Mouse (Mus musculus): ENCODE results near the gene Ccdc69. TPM values are rescaled to one million over a fixed set of nuclear protein-coding genes. Genes with fewer than 3 reads are reported as not detected.
"Not testable (repeated sequence)": the region's sequence is repeated elsewhere in the genome, so short reads cannot be mapped to it uniquely, and the experiment has no call there.

Gene Ccdc69
- polyA plus RNA-seq, 1 experiment from 2014 or later, result 1.9 TPM

GRCm38 (mm10) chr11:55114291-55114690, 36.4 kb upstream of the Ccdc69 start:
- H3K4me3 ChIP-seq (ENCODE audit: low read depth, low read length), result no peak overlapping the region
- H3K4me1 ChIP-seq (ENCODE audit: insufficient read depth), result 0 out of 2 replicates have a peak, but pooled peaks cover 3% of the 10 kb centered on the region
- no peak overlapping the region for H3K27ac ChIP-seq (ENCODE audit: low read depth)
- DNase-seq, result no peak
- no peaks in the 10 kb centered on the region for H3K36me3 ChIP-seq (ENCODE audit: insufficient read depth)
- TF ChIP-seq CTCF (IDR thresholded peaks at IDR 0.05; ENCODE audit: low read depth), result no peak
- 64% methylated on average over 2 of the region's 2 CpGs for WGBS
- no peaks in the 10 kb centered on the region for H3K27me3 ChIP-seq (ENCODE audit: insufficient read depth, low read length)
- H3K9ac ChIP-seq, result no peak overlapping the region
- no peak for ATAC-seq (ENCODE audit: insufficient read depth)
- H3K9me3 ChIP-seq (ENCODE audit: low read depth, low read length), result no peaks in the 10 kb centered on the region
- H3K4me2 ChIP-seq, result no peak overlapping the region

DNA sequence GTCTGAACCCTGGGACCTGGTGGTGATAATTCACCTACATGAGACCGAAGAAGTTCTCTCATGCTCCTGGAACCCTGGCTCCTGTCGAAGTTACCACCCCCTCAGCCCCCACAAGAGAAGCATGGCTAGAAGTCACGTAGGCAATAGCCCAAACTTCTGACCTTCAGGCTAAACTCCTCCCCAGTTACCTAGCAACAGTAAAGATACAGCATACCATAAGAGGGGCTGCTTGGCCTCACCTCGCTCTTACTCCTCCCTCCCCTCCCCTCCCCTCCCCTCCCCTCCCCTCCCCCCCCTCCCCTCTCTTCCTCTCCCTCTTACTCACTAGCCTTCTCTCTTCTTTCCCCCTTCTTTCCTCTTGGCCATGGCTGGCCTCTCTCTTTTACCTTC, 35.9 kb upstream of the Ccdc69 start:
- peak overlapping the region; percentile 70 for H3K27ac ChIP-seq (ENCODE audit: low read depth)
- not testable (repeated sequence) for H3K4me1 ChIP-seq (ENCODE audit: insufficient read depth); H3K36me3 ChIP-seq (ENCODE audit: insufficient read depth); H3K4me3 ChIP-seq (ENCODE audit: low read depth, low read length); H3K27me3 ChIP-seq (ENCODE audit: insufficient read depth, low read length); H3K9me3 ChIP-seq (ENCODE audit: low read depth, low read length); ATAC-seq (ENCODE audit: insufficient read depth); H3K4me2 ChIP-seq; H3K9ac ChIP-seq; DNase-seq
- WGBS, result 12% methylated on average over 4 of the region's 4 CpGs

DNA sequence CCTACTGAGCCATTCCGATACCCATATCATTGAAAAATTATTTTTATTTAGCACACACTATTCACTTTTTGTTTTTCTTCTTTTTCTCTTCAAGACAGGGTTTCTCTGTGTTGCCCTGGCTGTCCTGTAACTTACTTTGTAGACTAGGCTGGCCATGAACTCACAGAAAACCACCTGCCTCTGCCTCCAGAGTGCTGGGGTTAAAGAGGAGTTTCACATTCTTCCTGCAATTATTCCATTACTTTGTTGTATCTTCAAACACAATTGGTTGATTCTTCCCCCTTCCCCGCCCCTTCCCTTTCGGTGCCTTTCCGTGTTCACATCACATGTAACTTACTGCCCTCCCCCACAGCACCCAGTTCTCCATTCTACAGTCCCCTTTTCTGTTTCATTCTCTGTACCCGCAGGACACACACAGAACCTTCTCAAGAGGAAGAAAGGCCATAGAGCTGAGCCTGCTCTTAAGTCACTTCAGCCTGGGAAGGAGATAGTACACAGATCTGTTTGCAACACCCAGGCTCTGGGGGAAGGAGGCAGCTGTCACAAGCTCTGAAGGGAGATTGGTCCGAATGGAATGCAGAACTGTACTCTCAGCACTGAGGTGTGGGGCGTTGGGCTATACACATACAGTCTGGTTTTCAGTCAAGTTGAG, 35.4 kb upstream of the Ccdc69 start:
- WGBS, result 40% methylated on average over 7 of the region's 7 CpGs
- Histone ChIP-seq H3K36me3 (ENCODE audit: insufficient read depth) (no peaks in the 10 kb centered on the region), H3K9ac (no peak overlapping the region), H3K9me3 (ENCODE audit: low read depth, low read length) (no peaks in the 10 kb centered on the region), H3K4me3 (ENCODE audit: low read depth, low read length) (no peak overlapping the region), H3K27ac (ENCODE audit: low read depth) (peak overlapping the region; percentile 70), H3K4me1 (ENCODE audit: insufficient read depth) (0 out of 2 replicates have a peak, but pooled peaks cover 3% of the 10 kb centered on the region), H3K4me2 (no peak overlapping the region), H3K27me3 (ENCODE audit: insufficient read depth, low read length) (no peaks in the 10 kb centered on the region)
- TF ChIP-seq CTCF (IDR thresholded peaks at IDR 0.05; ENCODE audit: low read depth), result no peak
- ATAC-seq (ENCODE audit: insufficient read depth) (peak; percentile 51; the same call in 1 of the 2 replicates), DNase-seq (peak; percentile 44)

GRCm38 (mm10) chr11:55110566-55111169, 32.7 kb upstream of the Ccdc69 start:
- Histone ChIP-seq H3K9me3 (ENCODE audit: low read depth, low read length) (no peaks in the 10 kb centered on the region), H3K27me3 (ENCODE audit: insufficient read depth, low read length) (no peaks in the 10 kb centered on the region), H3K4me1 (ENCODE audit: insufficient read depth) (0 out of 2 replicates have a peak, but pooled peaks cover 3% of the 10 kb centered on the region), H3K9ac (no peak overlapping the region), H3K4me2 (no peak overlapping the region), H3K36me3 (ENCODE audit: insufficient read depth) (no peaks in the 10 kb centered on the region), H3K27ac (ENCODE audit: low read depth) (no peak overlapping the region), H3K4me3 (ENCODE audit: low read depth, low read length) (no peak overlapping the region)
- WGBS, result 46% methylated on average over 7 of the region's 7 CpGs
- no peak for TF ChIP-seq CTCF (IDR thresholded peaks at IDR 0.05; ENCODE audit: low read depth)
- ATAC-seq (ENCODE audit: insufficient read depth) (peak; percentile 83), DNase-seq (peak; percentile 53)

DNA sequence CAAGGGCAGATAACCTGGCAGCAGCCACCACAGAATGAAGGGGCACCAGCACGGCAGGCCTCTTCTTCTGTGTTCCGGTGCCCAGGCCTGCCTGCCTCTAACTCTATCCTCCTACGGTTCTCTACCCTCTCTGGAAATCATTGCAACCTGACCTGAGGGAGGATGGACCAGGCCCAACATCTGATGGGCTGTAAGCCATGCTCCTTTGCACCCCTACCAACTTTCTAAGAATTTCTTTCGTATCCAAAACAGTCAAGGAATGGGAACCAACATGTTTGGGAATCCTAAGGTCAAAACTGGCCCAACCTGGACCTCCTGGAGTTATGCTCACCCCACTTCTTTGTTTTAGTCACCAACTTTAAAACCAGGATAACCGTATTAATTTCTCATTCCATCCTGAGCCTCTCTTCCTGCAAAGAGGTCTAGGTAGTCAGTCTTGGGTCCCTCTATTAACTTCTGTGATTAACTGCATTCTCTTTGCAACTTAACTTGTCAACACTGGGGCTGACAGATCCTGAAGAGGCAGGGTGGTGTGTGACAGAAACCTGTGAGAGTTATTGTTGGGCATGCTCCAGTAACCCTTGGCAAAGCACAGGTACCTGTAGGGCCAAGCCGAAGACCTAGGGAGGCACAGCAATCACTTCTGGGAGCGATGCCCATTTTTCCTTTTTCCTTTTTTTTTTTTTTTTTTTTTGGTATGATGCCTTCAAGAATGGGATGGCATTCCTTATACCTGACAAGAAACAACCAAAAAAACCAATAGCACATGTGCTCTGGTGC, 31.8 kb upstream of the Ccdc69 start:
- DNase-seq (no peak), ATAC-seq (ENCODE audit: insufficient read depth) (no peak)
- H3K4me2 ChIP-seq, result no peak overlapping the region
- no peak overlapping the region for H3K27ac ChIP-seq (ENCODE audit: low read depth)
- 88% methylated on average over 7 of the region's 7 CpGs for WGBS
- H3K4me1 ChIP-seq (ENCODE audit: insufficient read depth), result 0 out of 2 replicates have a peak, but pooled peaks cover 3% of the 10 kb centered on the region
- no peak overlapping the region for H3K4me3 ChIP-seq (ENCODE audit: low read depth, low read length)
- H3K36me3 ChIP-seq (ENCODE audit: insufficient read depth), result no peaks in the 10 kb centered on the region
- TF ChIP-seq CTCF (IDR thresholded peaks at IDR 0.05; ENCODE audit: low read depth), result no peak
- no peaks in the 10 kb centered on the region for H3K27me3 ChIP-seq (ENCODE audit: insufficient read depth, low read length)
- no peak overlapping the region for H3K9ac ChIP-seq
- no peaks in the 10 kb centered on the region for H3K9me3 ChIP-seq (ENCODE audit: low read depth, low read length)

GRCm38 (mm10) chr11:55106636-55107035, 28.7 kb upstream of the Ccdc69 start:
- DNase-seq (no peak), ATAC-seq (ENCODE audit: insufficient read depth) (no peak)
- Histone ChIP-seq H3K36me3 (ENCODE audit: insufficient read depth) (no peaks in the 10 kb centered on the region), H3K4me1 (ENCODE audit: insufficient read depth) (no peaks in the 10 kb centered on the region), H3K9ac (no peak overlapping the region), H3K4me2 (no peak overlapping the region), H3K9me3 (ENCODE audit: low read depth, low read length) (no peaks in the 10 kb centered on the region), H3K27me3 (ENCODE audit: insufficient read depth, low read length) (no peaks in the 10 kb centered on the region), H3K27ac (ENCODE audit: low read depth) (no peak overlapping the region), H3K4me3 (ENCODE audit: low read depth, low read length) (no peak overlapping the region)
- 90% methylated on average over 1 of the region's 1 CpGs for WGBS
- TF ChIP-seq CTCF (IDR thresholded peaks at IDR 0.05; ENCODE audit: low read depth), result no peak

DNA sequence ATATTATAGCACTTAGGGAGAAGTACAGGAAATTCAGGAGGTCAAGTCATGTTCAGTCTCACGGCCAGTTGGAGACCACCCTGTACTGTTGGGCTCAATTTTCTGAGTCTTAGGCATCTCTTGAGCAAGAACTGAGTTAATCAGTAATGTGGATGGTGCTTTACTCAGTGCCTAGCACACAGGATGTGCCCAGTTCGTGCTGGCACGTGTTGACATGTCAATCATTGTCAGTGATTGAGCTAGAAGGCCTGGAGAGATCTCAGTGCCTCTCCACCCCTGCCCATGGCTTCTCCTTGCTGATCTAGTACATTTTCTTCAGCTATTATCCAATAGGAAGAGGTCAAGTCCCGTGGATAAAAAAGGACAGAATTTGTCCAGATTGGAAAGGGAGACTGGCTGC, 27.5 kb upstream of the Ccdc69 start:
- Histone ChIP-seq H3K4me2 (no peak overlapping the region), H3K4me3 (ENCODE audit: low read depth, low read length) (no peak overlapping the region), H3K9ac (no peak overlapping the region), H3K27me3 (ENCODE audit: insufficient read depth, low read length) (no peaks in the 10 kb centered on the region), H3K36me3 (ENCODE audit: insufficient read depth) (no peaks in the 10 kb centered on the region), H3K4me1 (ENCODE audit: insufficient read depth) (no peaks in the 10 kb centered on the region), H3K9me3 (ENCODE audit: low read depth, low read length) (no peaks in the 10 kb centered on the region), H3K27ac (ENCODE audit: low read depth) (no peak overlapping the region)
- DNase-seq (no peak), ATAC-seq (ENCODE audit: insufficient read depth) (no peak)
- TF ChIP-seq CTCF (IDR thresholded peaks at IDR 0.05; ENCODE audit: low read depth), result no peak
- WGBS, result 63% methylated on average over 4 of the region's 4 CpGs

All from lung, embryonic 14.5 days (tissue).